20 mouse cellular contexts compared by ENCODE assay signal in the genomic region with DNA sequence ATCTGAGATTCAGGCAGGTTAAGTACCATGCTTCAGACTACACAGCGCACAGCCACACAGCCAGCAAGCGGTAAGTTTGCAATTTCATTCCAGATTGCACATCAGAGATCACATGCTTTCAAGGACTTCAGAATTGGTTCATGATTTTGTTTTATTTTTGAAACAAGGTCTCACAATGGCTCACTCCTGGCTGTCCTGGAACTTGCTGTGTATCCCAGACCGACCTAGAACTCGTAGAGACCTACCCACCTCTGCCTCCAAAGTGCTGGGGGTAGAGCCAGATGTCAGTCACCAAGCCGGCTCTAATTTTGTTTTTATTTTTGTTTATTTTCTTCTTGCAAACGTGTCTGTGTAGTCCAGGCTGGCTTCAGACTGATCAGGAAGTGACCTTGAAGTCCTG. TPM values are rescaled to one million over a fixed set of nuclear protein-coding genes. Genes with fewer than 3 reads are reported as not detected.
DNase-seq lines count a peak whose midpoint lies in the region; ATAC-seq and TF ChIP-seq lines count a peak whose summit lies in the region.
"Had no signal": no experiment of that assay in that cellular context is flagged by ENCODE, and none has a peak within 500 bp of the region (broad histone marks: within the 10 kb centered on the region; RNA-seq: fewer than 3 reads in every experiment).

No protein-coding gene starts in this region.

- no peaks in the 10 kb centered on the region for H3K9me3 ChIP-seq in liver, embryonic 13.5 days (replicated peaks)
- no peaks in the 10 kb centered on the region for H3K9me3 ChIP-seq in liver, postnatal 0 days (ENCODE audit: low read length)
- H3K9me3 ChIP-seq: embryonic facial prominence, embryonic 12.5 days; embryonic facial prominence, embryonic 15.5 days; hindbrain, embryonic 12.5 days; hindbrain, embryonic 15.5 days had no signal

- no peak overlapping the region for H3K9ac ChIP-seq in liver, embryonic 13.5 days
- no peak overlapping the region for H3K9ac ChIP-seq in liver, postnatal 0 days (replicated peaks)
- H3K9ac ChIP-seq: embryonic facial prominence, embryonic 12.5 days; embryonic facial prominence, embryonic 15.5 days; forebrain, postnatal 0 days; hindbrain, embryonic 12.5 days; hindbrain, embryonic 15.5 days had no signal

- H3K4me1 ChIP-seq in liver, embryonic 13.5 days (replicated peaks) = peaks cover 68% of the 10 kb centered on the region
- peaks cover 18% of the 10 kb centered on the region for H3K4me1 ChIP-seq in liver, postnatal 0 days (ENCODE audit: insufficient read depth)
- H3K4me1 ChIP-seq: hindbrain, embryonic 15.5 days had no signal

- 0 out of 2 replicates have a peak overlapping the region, but pooled peaks have one; percentile 21 for H3K27ac ChIP-seq in liver, embryonic 13.5 days
- no peak overlapping the region for H3K27ac ChIP-seq in liver, postnatal 0 days (ENCODE audit: low read depth)
- H3K27ac ChIP-seq: embryonic facial prominence, embryonic 12.5 days; embryonic facial prominence, embryonic 15.5 days; heart, adult 2 months; hindbrain, embryonic 12.5 days; hindbrain, embryonic 15.5 days had no signal

- no peaks in the 10 kb centered on the region for H3K36me3 ChIP-seq in liver, embryonic 13.5 days
- H3K36me3 ChIP-seq in liver, postnatal 0 days (replicated peaks; ENCODE audit: insufficient read depth, low read length) = no peaks in the 10 kb centered on the region; the same call in none of the 2 replicates
- H3K36me3 ChIP-seq: embryonic facial prominence, embryonic 12.5 days; embryonic facial prominence, embryonic 15.5 days; hindbrain, embryonic 12.5 days; hindbrain, embryonic 15.5 days had no signal

- no peaks in the 10 kb centered on the region for H3K27me3 ChIP-seq in liver, embryonic 13.5 days
- H3K27me3 ChIP-seq in liver, postnatal 0 days (ENCODE audit: insufficient read depth, low read length) = no peaks in the 10 kb centered on the region
- H3K27me3 ChIP-seq: embryonic facial prominence, embryonic 12.5 days; embryonic facial prominence, embryonic 15.5 days; hindbrain, embryonic 12.5 days; hindbrain, embryonic 15.5 days had no signal

- DNase-seq in adrenal gland, adult (ENCODE audit: inconsistent age in 2 of 2, low spot score in 1 of 2) = peak; percentile 51 to 90
- DNase-seq in adrenal gland, postnatal 4 days (ENCODE audit: low spot score in 2 of 2) = no peak
- DNase-seq in liver, embryonic 13.5 days = no peak
- DNase-seq in liver, postnatal 0 days = no peak
- peak; percentile 4 for DNase-seq in adrenal gland, postnatal 25 days
- no peak for DNase-seq in thymus, postnatal 36 days
- DNase-seq: cerebellum, adult 2 months; cerebellum, adult 9-11 months; cerebellum, postnatal 25 days; forebrain, postnatal 0 days; gastrocnemius, postnatal 25 days; heart, adult 2 months had no signal

- H3K4me3 ChIP-seq in liver, embryonic 13.5 days (replicated peaks) = no peak overlapping the region
- no peak overlapping the region for H3K4me3 ChIP-seq in liver, postnatal 0 days (ENCODE audit: low read depth, low read length)
- H3K4me3 ChIP-seq: embryonic facial prominence, embryonic 12.5 days; embryonic facial prominence, embryonic 15.5 days; heart, adult 2 months; hindbrain, embryonic 12.5 days; hindbrain, embryonic 15.5 days had no signal

- WGBS in liver, embryonic 13.5 days (ENCODE audit: insufficient replicate concordance) = 76% methylated on average over 6 of the region's 6 CpGs
- 78% methylated on average over 6 of the region's 6 CpGs for WGBS in liver, postnatal 0 days (ENCODE audit: insufficient replicate concordance)

- ATAC-seq in liver, embryonic 13.5 days (ENCODE audit: low read depth) = no peak
- ATAC-seq in liver, postnatal 0 days = no peak
- ATAC-seq: activated CD4-positive, CD25-positive, alpha-beta regulatory T cell, adult 4 months; forebrain, embryonic 14.5 days; forebrain, postnatal 0 days; intestine, postnatal 0 days had no signal

- TF ChIP-seq EP300 in liver, postnatal 0 days (IDR thresholded peaks at IDR 0.05; ENCODE audit: low read depth) = no peak

- no peak for TF ChIP-seq CTCF in liver, postnatal 0 days (IDR thresholded peaks at IDR 0.05; ENCODE audit: low read depth)

- no peak overlapping the region for H3K4me2 ChIP-seq in liver, embryonic 13.5 days
- H3K4me2 ChIP-seq in liver, postnatal 0 days (ENCODE audit: low read depth, low read length) = no peak overlapping the region
- H3K4me2 ChIP-seq: embryonic facial prominence, embryonic 12.5 days; embryonic facial prominence, embryonic 15.5 days; heart, embryonic 11.5 days; hindbrain, embryonic 12.5 days; hindbrain, embryonic 15.5 days had no signal

RNA-seq across cellular contexts. Expression of a gene that starts 48.4 kb away (rescaled TPM):
- total RNA-seq in adrenal gland, postnatal 4 days (2021) = 10 to 100 TPM; 12.5 to 14.3 TPM
- 28.0 and 28.4 TPM in 2 replicates for polyA plus RNA-seq in liver, embryonic 13.5 days (2015; fragmentation: Nextera tagmentation; extraction: Ambion mirVana)
- polyA plus RNA-seq in liver, postnatal 0 days (2015; fragmentation: Nextera tagmentation; extraction: Ambion mirVana) = 8.9 and 10.6 TPM in 2 replicates
- total RNA-seq in adrenal gland, postnatal 25 days (2021) = 15.5 and 22.0 TPM in 2 replicates

RNA-seq across cellular contexts. Expression of a gene that starts 48.5 kb away (rescaled TPM):
- 10 to 100 TPM; 40.4 to 40.8 TPM for total RNA-seq in adrenal gland, postnatal 4 days (2021)
- polyA plus RNA-seq in liver, embryonic 13.5 days (2015; fragmentation: Nextera tagmentation; extraction: Ambion mirVana) = 26.0 and 26.1 TPM in 2 replicates
- 13.5 and 14.4 TPM in 2 replicates for polyA plus RNA-seq in liver, postnatal 0 days (2015; fragmentation: Nextera tagmentation; extraction: Ambion mirVana)
- 38.7 and 40.5 TPM in 2 replicates for total RNA-seq in adrenal gland, postnatal 25 days (2021)

RNA-seq across cellular contexts. Expression of a gene that starts 48.5 kb away (rescaled TPM):
- 1 to 10 TPM; 4.1 to 4.8 TPM for total RNA-seq in adrenal gland, postnatal 4 days (2021)
- 1.8 TPM in 2 replicates for polyA plus RNA-seq in liver, embryonic 13.5 days (2015; fragmentation: Nextera tagmentation; extraction: Ambion mirVana)
- polyA plus RNA-seq in liver, postnatal 0 days (2015; fragmentation: Nextera tagmentation; extraction: Ambion mirVana) = 0.79 and 0.82 TPM in 2 replicates
- 1.4 and 3.9 TPM in 2 replicates for total RNA-seq in adrenal gland, postnatal 25 days (2021)

RNA-seq across cellular contexts. Expression of a gene that starts 58.0 kb away (rescaled TPM):
- total RNA-seq in adrenal gland, postnatal 4 days (2021) = 100 to 1,000 TPM; 198 to 200 TPM
- polyA plus RNA-seq in liver, embryonic 13.5 days (2015; fragmentation: Nextera tagmentation; extraction: Ambion mirVana) = 387 and 400 TPM in 2 replicates
- 249 and 250 TPM in 2 replicates for polyA plus RNA-seq in liver, postnatal 0 days (2015; fragmentation: Nextera tagmentation; extraction: Ambion mirVana)
- 385 and 429 TPM in 2 replicates for total RNA-seq in adrenal gland, postnatal 25 days (2021)

Comparison
In these comparisons a context has a peak if more than half of its experiments do, and no peak if none do; other contexts are left out.
1. DNase-seq: peak in adrenal gland, adult (2 of 2) and adrenal gland, postnatal 25 days (single experiment); none in adrenal gland, postnatal 4 days (0 of 2), liver, embryonic 13.5 days (single experiment), liver, postnatal 0 days (single experiment) and thymus, postnatal 36 days (0 of 2).